Mouse (Mus musculus) frontal cortex, postnatal 14 days (tissue): Measurements from ENCODE around the gene Tfdp2.

ENCODE experiments used
- DNase-seq, 2 experiments: peaks; one replicate each; pipeline ENCODE4 v3.0.0; 2022; ENCODE audit warnings: low spot score in 2 of 2

The Tfdp2 gene

GRCm38 (mm10) chr9:96369654-96370384 is 173.7 kb downstream of the Tfdp2 start:
- no peak for DNase-seq

- DNase-seq: no peak
Observed at GRCm38 (mm10) chr9:96371075-96371474, 175.0 kb downstream of the Tfdp2 start.
